Mouse (Mus musculus) natural killer cell, adult 2 months (primary cell): Measurements from ENCODE around the gene Eif3j1.
"Not testable (repeated sequence)": the region's sequence is repeated elsewhere in the genome, so short reads cannot be mapped to it uniquely, and the experiment has no call there.

Experiments
- DNase-seq, 2 experiments: peaks; one replicate each; pipeline ENCODE4 v3.0.0; 2022; ENCODE audit warnings: low spot score in 2 of 2

The Eif3j1 gene

DNA sequence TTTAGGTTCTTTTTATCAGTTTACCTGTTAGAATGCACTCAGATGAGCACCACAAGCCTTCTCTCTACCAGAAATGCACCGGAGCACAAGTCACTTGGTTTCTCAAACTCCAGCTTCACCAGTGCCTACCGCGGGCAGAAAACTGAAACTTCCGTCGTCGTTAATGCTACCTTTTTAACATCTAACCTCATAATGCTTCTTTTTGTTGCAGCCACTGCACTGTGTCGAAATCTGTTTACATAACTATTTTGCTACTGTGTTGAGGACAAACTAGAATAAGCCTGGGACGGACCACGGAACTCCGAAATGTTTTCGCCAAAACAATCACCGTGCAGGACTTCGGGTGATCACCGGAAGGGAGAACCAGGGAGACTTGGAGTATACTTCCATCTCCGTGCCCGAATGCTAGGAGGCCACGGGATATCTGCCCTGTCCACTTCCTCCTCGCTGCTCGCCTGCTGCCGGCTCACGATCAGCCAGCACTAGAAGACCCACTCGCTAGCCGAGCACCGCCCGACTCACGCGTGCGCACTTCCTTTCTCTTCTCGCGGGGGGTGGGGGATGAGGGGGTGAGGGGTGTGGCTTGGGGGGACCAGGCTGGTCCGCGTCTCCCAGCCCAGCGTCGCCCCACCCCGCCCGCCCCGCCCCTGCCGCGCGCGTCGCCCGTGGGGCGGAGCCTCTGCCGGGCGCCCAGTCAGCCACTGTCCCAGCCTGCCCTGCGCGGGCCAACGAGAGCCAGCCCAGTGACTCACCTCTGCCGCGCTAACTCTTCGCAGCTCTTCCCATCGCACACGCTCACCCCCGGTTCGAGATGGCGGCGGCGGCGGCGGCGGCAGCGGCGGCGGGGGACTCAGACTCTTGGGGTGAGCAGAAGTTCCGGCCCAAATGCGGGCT is at the start of gene Eif3j1:
TSS of gene Eif3j1 (plus strand) at position 685 of the 894 bp plus-strand sequence.
- peak; percentile 84 to 91 for DNase-seq

DNA sequence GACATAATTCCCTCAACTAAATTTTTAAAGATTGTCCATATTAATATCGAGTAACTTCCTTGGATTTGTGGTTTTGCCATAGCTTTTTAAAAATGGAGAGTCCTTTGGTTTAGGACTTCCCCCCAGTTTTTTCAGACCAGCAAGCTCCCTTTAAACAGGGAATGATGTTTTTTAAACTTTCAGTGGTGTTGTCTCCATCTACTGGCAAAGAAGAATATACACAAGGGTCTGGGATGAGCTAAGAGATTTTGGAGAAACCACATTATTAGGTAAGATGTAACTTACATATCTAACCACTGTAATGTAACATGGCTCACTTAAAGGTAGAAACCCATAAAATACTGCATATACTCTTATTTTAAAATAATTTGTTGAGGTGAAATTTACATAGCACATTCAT is 32.6 kb upstream of the Eif3j1 start:
- no peak for DNase-seq

- DNase-seq: no peak
Observed at GRCm38 (mm10) chr2:122008832-122009231, 19.5 kb upstream of the Eif3j1 start.

- DNase-seq: no peak
Observed at GRCm38 (mm10) chr2:122011441-122011840, 16.9 kb upstream of the Eif3j1 start.

DNA sequence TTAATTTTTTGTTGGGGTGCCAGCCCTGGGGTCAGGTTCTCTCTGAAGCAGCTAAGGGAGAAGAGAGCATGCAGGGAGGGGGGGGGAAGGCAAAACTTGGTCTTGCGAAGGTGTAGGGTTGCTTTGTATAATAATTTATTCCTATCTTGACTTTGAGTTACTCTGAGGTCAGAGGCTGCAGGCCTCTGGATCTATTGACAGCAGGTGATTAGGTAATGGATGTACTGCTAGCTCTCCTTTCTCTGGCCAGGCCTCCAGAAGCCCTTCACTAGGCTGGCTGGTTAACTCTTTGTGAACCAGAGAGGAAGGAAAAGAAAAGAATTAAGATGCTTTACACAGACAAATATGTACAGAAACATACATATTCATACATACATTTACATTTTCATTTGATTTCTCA is 9.6 kb upstream of the Eif3j1 start:
- no peak for DNase-seq

DNA sequence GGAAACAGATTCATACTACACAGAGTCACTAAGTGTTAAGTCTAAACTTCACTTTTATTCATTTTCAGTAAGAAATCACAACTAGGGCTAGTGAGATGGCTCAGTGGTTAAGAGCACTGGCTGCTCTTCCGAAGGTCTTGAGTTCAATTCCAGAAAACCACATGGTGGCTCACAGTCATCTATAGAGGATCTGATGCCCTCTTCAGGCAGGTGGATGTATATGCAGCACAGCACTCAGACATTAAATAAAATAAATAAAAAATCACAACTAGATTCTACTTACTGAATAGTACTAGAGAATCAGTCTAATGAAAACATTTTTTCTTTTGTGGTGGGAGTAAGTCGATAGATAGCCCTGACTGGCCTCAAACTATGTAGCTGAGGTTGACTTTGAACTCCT is 6.1 kb upstream of the Eif3j1 start:
- no peak for DNase-seq

GRCm38 (mm10) chr2:122027091-122027490 is 1.3 kb upstream of the Eif3j1 start:
- not testable (repeated sequence) for DNase-seq

DNA sequence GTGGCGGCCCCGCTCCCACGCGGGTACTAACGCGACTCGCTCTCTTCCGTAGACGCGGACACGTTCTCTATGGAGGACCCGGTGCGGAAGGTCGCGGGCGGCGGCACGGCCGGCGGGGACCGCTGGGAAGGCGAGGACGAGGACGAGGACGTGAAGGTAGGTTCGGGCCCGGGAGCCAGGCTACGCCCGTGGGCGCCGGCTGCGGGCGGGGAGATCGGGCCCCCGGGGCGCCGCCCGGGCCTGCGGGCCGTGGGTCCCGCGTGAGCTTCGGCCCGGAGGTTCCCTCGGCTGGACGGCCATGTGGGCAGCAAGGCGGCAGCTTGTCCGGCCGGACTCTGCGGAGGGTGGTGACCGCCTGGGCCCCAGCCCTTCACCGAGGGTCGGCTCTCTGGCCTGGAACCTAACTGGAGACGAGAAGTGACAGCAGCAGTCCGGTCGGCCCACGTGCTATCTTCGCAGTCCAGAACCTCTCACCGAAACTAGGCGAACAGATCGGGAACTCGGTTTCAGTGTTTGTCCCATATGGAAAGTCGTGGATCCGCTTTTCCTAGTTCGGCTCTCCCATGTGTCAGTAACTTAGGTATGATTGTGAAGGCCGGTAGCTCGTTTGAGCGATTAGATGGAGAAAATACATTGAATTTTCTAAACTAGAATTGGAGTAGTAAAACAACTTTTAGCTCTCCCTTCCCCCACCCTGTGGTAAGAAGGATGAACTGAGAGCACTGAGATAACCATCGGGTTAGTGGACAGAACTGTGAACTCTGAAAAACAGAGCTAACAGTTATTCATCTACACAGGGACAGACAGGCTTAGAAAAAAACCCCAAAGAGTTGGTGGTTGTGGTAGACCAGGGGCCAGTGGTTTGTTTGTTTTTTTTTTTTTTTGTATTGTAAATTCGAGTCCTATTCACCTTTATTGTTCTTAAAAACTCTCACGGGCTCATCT is 682 bp downstream of the Eif3j1 start:
- peak; percentile 45 to 72 for DNase-seq

- DNase-seq: no peak
Observed at GRCm38 (mm10) chr2:122031970-122032369, 3.6 kb downstream of the Eif3j1 start.

DNA sequence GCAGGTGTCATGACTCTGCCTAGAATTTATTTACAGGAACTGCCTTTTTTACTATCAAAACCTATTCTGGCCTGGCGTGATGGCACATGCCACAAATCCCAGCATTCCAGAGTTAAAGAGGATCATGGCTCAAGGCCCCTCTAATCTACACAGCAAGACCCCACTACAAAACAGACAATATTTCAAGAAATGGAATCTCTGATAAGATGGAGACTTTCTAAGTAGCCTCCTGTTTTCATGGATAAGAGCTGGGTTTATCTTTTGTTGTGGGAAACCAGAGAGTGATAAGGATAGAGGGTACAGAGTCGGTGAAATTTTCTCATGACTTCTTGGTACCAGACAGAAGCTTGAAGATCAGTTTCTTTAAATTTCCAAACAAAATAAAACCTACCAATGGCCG is 7.7 kb downstream of the Eif3j1 start:
- no peak for DNase-seq

DNA sequence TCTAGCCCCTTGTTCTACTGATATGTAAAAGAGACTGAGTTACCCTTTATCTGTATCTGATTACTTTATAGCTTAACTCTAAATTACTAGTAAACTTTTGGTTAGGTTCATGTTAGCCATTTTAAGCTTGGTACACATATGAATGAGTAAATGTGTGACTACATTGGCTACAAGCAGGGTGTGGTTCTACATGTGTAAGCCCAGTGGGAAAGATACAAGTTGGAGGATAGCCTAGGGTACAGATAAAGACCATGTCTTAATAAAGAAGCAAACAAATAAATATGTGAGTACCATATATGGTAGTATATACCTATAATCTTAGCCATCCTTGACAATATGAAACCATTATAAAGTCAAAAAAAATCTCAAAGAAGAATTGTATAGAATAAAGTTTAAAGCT is 15.6 kb downstream of the Eif3j1 start:
- DNase-seq: no peak

GRCm38 (mm10) chr2:122059365-122060115 is 31.2 kb downstream of the Eif3j1 start:
- DNase-seq: no peak

DNA sequence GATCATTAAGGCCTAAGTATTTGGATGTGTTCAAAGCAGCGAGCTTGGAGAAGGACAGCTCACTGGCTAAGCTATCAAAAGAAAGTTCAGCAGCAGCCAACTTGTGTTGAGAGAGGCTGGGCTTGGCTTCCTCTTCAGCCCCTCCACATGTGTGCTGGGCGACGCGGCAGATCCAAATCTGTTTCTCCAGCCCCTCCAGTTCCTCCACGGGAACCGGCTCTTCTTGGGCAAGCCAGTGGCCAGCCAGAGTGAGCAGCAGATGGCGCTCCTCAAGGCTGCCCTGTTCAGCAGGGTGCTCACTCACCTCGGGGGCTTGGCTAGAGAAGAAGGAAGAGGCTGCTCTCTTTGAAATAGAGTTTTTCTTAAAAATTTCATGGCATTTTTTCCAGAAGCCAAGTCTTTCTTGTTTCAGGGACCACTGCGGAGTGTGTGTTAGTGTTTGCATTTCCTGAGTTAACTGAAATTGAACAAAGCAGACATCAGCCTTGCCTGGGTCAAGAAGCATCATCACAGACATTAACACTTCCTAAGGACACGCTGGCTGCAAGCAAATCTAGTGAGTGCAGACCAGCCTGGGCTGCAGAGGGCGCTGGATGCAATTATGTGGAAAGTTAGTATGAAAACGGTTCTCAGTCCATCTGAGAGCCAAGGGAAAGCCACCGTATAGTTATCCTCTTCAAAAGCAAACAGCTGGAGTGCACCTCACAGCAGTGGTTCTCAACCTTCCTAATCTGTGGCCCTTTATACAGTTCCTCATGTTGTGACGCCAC is 37.0 kb downstream of the Eif3j1 start:
- no peak for DNase-seq

- no peak for DNase-seq
Observed at GRCm38 (mm10) chr2:122066241-122066640, 37.9 kb downstream of the Eif3j1 start.

DNA sequence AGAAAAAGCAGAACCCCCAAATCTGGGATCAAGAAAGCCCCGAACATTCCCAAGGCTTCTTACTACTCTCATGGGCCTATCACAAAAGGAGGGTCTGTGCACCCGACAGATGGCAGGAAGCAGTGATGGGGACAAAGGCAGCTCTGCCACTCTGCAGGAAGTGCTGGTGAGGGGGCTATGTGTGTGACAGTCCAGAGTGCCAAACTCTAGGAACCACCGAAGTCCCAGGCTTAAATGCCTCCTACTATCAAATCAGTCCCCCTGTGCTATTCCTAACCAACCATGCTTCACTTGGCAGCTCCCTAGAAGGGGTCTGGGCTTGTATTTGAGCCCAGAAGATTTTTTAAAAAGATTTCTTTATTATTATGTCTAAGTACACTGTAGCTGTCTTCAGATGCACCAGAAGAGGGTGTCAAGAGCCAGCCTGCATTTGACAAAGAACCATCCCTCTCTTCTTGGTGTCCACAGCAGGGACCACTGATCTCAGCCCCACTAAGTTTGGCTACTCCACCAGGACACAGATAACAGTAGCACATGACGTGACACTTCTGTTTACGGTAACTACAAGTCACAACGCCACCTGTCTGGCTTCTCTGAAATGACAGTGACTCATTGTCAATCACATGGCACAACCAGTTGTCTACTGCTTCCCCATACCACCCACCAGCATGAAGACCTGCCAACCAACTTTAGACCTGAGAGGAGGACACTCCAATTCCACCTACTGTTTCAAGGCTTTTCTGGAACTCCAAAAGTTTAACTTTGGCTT is 41.0 kb downstream of the Eif3j1 start:
- DNase-seq: peak; percentile 17 to 33

DNA sequence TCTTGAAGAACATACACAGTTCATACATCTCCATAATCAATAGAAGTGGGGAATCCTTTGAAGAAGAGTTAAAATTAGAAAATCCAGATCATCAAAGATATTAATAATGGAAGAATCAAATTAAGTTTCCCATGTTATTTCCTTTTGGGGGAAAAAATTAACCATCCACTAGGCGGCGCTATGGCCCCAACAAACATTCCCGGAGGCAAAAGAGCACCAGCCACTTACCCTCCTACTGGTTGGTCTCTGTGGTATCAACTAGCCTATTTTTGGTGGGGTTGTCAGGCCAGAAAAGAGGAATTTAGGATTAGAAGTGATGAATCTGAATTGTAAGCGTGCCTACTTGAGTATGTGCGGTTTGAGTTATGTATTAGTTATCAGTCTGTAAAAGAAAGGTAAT is 41.6 kb downstream of the Eif3j1 start:
- DNase-seq: peak; percentile 48 to 63

- DNase-seq: no peak
Observed at GRCm38 (mm10) chr2:122081728-122082456, 53.5 kb downstream of the Eif3j1 start.

GRCm38 (mm10) chr2:122086446-122086845 is 58.1 kb downstream of the Eif3j1 start:
- no peak for DNase-seq

- no peak for DNase-seq
Observed at GRCm38 (mm10) chr2:122093844-122094243, 65.5 kb downstream of the Eif3j1 start.
